Mouse (Mus musculus) cortical plate, adult 2 months (tissue): ENCODE measurements around the gene Uap1. TPM values are rescaled to one million over a fixed set of nuclear protein-coding genes. Genes with fewer than 3 reads are reported as not detected.

Experiments used
- H3K27ac ChIP-seq: fragments of 200-500 bp; 2 replicates; pipeline ENCODE4 v1.5.1; 2012; ENCODE audit warnings: low read length, control low read depth, inconsistent platforms; ENCODE audit not compliant: insufficient read depth
- H3K4me1 ChIP-seq: fragments of 200-500 bp; 2 replicates; pipeline ENCODE4 v1.6.1; 2011; ENCODE audit warnings: low read length; ENCODE audit not compliant: control insufficient read depth, insufficient read depth
- H3K4me3 ChIP-seq: fragments of 200-500 bp; 2 replicates; pipeline ENCODE4 v1.5.1; 2011; ENCODE audit warnings: mild to moderate bottlenecking, low read length, control low read depth; ENCODE audit not compliant: insufficient read depth
- CTCF ChIP-seq: fragments of 200-500 bp; IDR thresholded peaks from 2 replicates; pipeline ENCODE4 v1.5.1; 2011; ENCODE audit warnings: mild to moderate bottlenecking, control low read depth, low read length; ENCODE audit not compliant: insufficient read depth; ENCODE audit errors: extremely low read depth
- POLR2A ChIP-seq: fragments of 200-500 bp; IDR thresholded peaks from 2 replicates; pipeline ENCODE4 v1.6.1; 2011; ENCODE audit warnings: mild to moderate bottlenecking, low read length, control low read depth; ENCODE audit not compliant: insufficient read depth; ENCODE audit errors: extremely low read depth
- polyA plus RNA-seq: library from polyadenylated mRNA; depleted of rRNA; stranded (reverse); fragments of >200 nt; gene quantifications from 2 replicates; pipeline ENCODE4 v1.2.3, GENCODE M21; 2012; rRNA removed

The Uap1 gene
- 51.8 and 54.1 TPM in 2 replicates for polyA plus RNA-seq

DNA sequence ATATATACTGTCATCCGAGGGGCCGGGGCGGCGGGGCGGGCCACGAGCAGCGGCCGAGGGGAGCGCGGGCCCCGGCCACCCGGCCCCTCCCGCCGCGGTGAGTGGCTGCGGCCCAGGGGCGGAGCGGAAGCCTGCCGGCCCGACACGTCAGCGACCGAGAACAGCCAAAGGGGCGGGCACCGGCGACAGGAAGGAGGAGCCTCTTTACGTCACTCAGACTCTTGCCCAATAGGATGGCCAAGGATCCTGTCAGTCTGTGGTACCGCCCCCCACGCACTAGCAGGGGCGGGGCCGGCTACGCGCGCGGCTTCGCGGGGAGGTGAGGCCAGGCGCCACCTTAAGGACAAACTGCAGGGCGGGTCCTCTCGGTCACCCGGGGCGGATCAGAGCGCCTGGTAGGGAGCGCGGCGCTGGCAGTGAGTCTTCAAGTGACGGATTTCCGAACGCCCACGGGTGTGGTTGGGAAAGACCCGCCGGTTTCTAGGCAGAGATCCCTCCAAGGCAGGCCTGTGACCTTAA, at the start of gene Uap1:
Gene Uap1, minus strand, starts transcription at position 144 of the 519 bp plus-strand sequence.
- TF ChIP-seq POLR2A: peak; percentile 66
- TF ChIP-seq CTCF: no peak
- peak within 1 kb of the TSS; percentile 83 for H3K4me3 ChIP-seq
- H3K27ac ChIP-seq: peak within 1 kb of the TSS; percentile 92
- H3K4me1 ChIP-seq: peaks cover 3% of the 10 kb centered on the region; the same call in 1 of the 2 replicates

DNA sequence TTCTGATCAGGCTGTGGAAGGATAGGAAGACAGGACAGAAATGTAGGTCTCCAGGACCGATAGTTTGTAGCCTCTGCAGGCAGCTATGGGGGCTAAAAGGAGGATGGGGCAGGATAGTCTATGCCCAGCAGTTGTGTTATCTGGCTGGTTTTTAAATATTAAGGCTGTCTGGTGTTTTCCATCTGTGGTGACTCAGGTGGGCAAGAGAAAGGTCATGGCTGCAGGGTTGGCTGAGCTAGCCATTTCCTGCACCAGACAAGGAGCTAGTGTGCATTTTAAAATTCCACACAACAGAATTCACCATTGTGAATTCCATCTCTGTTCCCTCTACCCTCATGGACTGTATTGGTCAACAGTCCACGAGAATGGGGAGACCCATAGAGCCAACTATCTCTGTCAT, 48.5 kb upstream of the Uap1 start:
- no peak for TF ChIP-seq CTCF
- TF ChIP-seq POLR2A: no peak
- Histone ChIP-seq H3K27ac (no peak overlapping the region), H3K4me1 (no peaks in the 10 kb centered on the region; the same call in 1 of the 2 replicates), H3K4me3 (no peak overlapping the region)

DNA sequence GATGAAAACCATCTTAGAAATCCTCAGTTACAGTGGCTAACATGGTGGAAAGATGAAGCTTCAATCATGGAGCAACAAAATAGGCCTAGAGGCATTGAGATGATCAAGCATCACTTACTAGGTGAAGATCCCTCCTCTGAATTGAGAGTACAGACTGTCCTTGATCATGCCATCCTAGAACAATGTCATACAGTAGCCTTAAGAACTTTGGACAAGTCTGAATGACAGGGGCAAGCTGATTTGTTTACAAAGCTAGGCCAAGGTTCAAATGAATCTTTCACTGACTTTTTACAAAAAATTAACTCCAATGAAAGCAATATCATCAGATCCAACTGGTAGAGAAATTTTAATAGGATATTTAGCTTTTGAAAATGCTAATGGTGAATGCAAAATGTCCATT, 45.6 kb upstream of the Uap1 start:
- TF ChIP-seq CTCF (no peak), POLR2A (no peak)
- Histone ChIP-seq H3K27ac (no peak overlapping the region), H3K4me3 (no peak overlapping the region), H3K4me1 (peaks cover 2% of the 10 kb centered on the region; the same call in 1 of the 2 replicates)

DNA sequence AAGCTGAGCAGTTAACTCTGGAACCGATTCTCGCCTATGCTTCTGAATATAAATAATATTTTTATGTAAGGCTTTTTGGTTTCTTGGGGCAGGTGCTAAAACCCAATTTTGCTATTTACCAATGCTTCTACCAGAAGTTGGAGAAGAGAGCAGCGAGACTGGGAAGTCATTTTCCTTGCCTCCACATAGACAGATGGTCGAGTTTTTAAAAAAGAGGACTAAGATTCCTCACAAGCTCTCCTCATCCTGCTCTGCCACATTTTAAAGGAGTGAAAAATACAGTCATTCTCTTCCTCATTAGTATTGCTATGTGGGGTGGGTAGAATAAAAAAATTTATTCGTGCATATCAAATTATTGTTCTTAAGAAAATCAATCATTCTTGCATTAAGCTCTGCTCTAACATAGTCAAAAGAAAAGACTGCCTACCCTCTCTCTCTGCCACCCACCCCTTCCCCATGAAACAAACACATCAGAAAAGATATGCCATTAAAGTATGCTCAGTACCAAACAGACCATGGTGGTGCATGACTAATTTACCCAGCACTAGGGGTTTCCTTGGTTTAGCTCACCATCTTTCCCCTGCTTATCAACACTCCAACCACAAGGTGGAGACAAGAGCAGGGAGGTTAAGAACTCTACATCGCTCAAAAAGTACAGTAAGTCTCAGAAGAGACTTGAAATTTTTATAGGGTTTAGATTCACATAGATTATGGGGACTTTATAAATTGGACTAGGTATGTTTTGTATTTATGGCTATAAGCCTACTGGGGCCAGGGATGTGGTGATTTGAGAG, 43.5 kb upstream of the Uap1 start:
- Histone ChIP-seq H3K4me1 (peaks cover 2% of the 10 kb centered on the region; the same call in 1 of the 2 replicates), H3K4me3 (no peak overlapping the region), H3K27ac (no peak overlapping the region)
- TF ChIP-seq POLR2A (no peak), CTCF (peak; percentile 37; the same call in 1 of the 2 replicates)

DNA sequence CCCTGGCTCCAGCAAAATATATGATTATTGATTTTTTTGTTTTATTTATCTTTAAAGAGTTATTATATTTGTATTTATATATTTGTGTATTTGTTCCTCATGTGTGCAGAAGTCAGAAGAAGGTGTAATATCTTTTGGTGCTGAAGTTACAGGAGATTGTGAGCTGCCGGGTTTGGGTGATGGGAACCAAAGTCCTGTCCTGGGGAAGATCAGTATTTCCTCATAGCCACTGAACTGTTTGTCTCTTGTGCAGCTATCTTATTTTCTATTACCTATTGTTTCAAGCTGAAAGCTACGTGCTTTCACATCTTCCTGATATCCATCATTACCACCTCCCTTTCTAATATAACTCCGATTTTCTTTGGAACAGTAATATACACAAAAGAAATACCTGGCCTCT, 40.8 kb upstream of the Uap1 start:
- H3K4me3 ChIP-seq: peak overlapping the region; percentile 72
- no peak overlapping the region for H3K27ac ChIP-seq
- peaks cover 2% of the 10 kb centered on the region; the same call in 1 of the 2 replicates for H3K4me1 ChIP-seq
- no peak for TF ChIP-seq POLR2A

DNA sequence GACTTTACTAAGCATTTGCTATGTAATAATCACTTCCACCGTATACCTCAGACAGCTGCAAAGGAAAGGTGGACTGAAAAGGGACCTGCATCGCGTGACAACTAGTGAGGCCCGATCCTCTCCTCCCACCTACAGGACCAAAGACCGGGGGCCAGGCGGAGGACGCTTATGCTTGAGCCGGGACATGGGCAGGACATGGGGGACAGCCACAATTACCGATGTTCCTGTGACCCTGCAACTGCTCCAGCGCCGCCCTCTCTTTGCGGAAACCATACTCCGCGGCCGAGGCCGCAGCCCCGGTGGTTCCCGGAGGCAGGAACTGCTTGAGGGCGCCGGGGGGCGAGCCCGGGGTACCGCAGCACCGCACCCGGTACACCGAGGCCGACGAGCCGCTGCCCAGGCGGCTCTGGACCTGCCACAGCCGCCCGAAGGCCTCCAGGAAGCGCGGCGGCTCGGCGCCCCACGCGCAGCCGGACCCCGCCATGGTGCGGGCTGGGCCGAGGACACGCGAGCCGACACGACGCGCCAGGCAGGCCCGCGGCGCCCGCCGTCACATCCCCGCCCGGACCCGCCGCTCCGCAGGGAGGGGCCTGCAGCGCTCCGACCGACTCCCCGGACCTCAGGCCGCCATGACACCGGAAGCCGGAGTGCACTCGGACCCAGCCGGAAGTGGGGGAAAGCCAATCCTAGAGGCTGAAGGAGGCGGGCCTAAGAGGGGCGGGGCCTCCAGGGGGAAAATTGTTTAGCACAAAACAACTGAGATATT, 40.2 kb upstream of the Uap1 start, which contains the start of gene Uhmk1:
Gene Uhmk1, minus strand, starts transcription at position 641 of the 766 bp plus-strand sequence.
- Histone ChIP-seq H3K4me3 (peak within 1 kb of the TSS; percentile 72), H3K27ac (0 out of 2 replicates have a peak within 1 kb of the TSS, but pooled peaks have one; percentile 65), H3K4me1 (peaks cover 2% of the 10 kb centered on the region; the same call in 1 of the 2 replicates)
- TF ChIP-seq CTCF (no peak), POLR2A (peak; percentile 54; the same call in 1 of the 2 replicates)

DNA sequence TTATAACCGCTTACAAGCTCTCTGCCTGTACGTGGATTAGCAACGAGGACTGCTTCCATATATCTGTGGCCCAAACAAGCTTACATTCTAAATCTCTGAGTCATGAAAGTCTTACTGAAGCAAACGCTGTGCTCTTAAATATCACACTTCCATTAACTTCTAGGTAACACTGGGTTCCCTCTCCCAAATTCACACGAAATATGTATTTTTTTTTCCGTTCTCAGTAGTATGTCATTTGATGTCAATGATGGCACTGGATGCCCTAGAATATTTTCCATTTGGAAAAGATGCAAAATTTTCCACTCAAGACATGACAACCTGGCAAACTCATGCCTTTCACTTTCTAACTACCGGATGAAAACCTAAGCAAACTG, 39.6 kb upstream of the Uap1 start:
- Histone ChIP-seq H3K27ac (no peak overlapping the region), H3K4me3 (peak overlapping the region; percentile 72), H3K4me1 (peaks cover 2% of the 10 kb centered on the region; the same call in 1 of the 2 replicates)
- TF ChIP-seq CTCF (no peak), POLR2A (no peak)

DNA sequence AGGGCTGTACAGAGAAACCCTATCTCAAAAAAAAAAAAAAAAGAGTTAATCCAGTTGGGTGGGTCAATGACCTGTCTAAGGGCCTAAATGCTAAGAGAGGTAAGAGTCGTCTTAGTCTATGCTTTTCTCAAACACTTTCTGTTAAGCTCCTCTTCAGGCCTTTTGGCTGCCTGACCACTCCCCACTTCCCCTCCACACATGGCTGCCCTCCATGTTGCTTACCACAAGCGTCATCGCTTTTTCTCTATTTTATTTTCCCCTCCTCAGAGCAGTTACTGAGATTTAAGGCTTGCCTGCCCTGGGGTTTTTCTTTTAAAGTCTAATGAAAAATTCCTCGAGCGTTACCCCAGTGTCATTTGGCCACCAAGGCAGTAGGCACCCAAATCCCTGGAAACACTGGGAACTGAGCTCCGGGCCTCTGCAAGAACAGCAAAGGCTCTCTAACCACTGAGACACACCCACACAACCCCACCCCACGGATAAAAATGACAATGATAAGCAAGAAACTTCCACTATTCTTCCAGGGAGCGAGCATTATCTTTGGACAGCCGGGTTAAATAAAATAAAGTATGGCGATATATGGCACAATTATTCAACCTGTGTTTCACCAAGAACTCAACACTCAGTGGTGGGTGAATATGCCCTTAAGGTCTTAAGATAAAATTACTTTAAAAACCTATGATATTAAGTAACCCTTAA, 38.6 kb upstream of the Uap1 start:
- Histone ChIP-seq H3K4me1 (peaks cover 2% of the 10 kb centered on the region; the same call in 1 of the 2 replicates), H3K4me3 (no peak overlapping the region), H3K27ac (no peak overlapping the region)
- TF ChIP-seq CTCF: no peak
- no peak for TF ChIP-seq POLR2A

DNA sequence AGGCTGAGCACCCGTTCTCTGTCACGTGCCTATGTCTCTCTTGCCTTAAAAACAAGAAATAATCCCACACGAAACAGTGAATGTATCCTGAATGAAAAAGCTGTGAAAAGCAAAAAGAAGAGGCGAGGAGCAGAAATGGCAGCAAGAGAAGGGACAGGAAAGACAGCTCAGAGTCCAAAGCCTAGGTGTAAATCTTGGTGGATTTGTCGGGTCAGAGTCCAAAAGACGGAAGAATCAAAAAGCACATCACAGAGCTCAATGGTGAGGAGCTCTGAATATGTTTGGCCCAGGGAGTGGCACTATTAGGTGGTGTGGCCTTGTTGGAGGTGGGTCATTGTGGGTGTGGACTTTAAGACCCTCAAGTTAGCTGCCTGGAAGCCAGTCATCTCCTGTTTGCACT, 31.6 kb upstream of the Uap1 start:
- no peak overlapping the region for H3K27ac ChIP-seq
- TF ChIP-seq CTCF (no peak), POLR2A (no peak)
- H3K4me1 ChIP-seq: no peaks in the 10 kb centered on the region
- H3K4me3 ChIP-seq: no peak overlapping the region
